10 mouse cellular contexts compared by ENCODE assay signal in the genomic region with DNA sequence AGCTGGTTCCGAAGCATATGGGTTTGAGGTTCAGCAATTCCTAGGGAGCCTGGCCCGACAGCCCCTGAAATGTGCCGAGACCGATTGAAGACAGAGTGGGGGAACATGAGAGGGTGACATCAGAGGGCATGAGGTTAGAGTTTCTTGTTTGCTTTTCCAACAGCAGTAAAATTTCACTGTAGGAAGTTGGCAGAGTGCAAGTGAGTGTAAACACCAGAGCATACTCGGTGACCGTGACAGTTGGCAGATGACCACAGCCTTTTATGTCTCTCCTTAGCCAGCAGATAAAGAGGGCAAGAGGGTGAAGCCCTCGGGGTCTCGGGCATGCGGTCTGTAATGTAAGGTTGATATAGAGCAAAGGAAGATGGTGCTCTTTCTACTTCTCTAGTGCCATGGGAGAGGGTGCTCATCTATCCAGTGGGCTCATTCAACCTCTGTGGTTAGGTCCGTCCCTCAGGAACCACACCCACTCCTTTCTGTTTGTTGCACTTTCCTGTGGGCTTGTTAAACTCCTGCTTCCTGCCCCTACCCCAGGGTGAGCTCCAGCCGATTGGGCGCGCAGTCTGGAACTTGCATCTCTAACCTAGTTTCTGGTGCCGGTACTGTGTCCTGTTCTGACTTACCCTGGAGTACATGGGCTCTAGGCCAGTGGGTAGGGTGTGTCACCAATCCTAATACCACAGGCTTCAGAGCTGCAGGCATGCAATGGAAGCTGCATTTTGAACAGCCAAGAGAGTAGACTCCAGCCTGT. TPM values are rescaled to one million over a fixed set of nuclear protein-coding genes. Genes with fewer than 3 reads are reported as not detected.
DNase-seq lines count a peak whose midpoint lies in the region; ATAC-seq lines count a peak whose summit lies in the region.
"Had no signal": no experiment of that assay in that cellular context is flagged by ENCODE, and none has a peak within 500 bp of the region (broad histone marks: within the 10 kb centered on the region; RNA-seq: fewer than 3 reads in every experiment).

No protein-coding gene starts in this region.

- ATAC-seq in heart, embryonic 13.5 days (ENCODE audit: extremely low read depth, insufficient number of reproducible peaks, low FRiP score, low TSS enrichment), result no peak
- peak; percentile 49 for ATAC-seq in liver, embryonic 13.5 days (ENCODE audit: low read depth)
- ATAC-seq in stomach, embryonic 16.5 days (ENCODE audit: insufficient read depth, low FRiP score), result 0 out of 2 replicates have a peak, but pooled peaks have one; percentile 15

- WGBS in heart, embryonic 13.5 days, result 50% methylated on average over 14 of the region's 14 CpGs
- 52% methylated on average over 14 of the region's 14 CpGs for WGBS in liver, embryonic 13.5 days (ENCODE audit: insufficient replicate concordance)
- 40% methylated on average over 14 of the region's 14 CpGs for WGBS in stomach, embryonic 16.5 days

- peaks cover 43% of the 10 kb centered on the region for H3K4me1 ChIP-seq in heart, embryonic 13.5 days
- peaks cover 95% of the 10 kb centered on the region for H3K4me1 ChIP-seq in liver, embryonic 13.5 days (replicated peaks)
- peaks cover 26% of the 10 kb centered on the region for H3K4me1 ChIP-seq in stomach, embryonic 16.5 days (ENCODE audit: control insufficient read depth, insufficient read depth, low read length)

- H3K9ac ChIP-seq in heart, embryonic 13.5 days, result no peak overlapping the region
- 0 out of 2 replicates have a peak overlapping the region, but pooled peaks have one; percentile 60 for H3K9ac ChIP-seq in liver, embryonic 13.5 days
- no peak overlapping the region for H3K9ac ChIP-seq in stomach, embryonic 16.5 days (ENCODE audit: low read length)
- H3K9ac ChIP-seq: neural tube, embryonic 12.5 days had no signal

- no peaks in the 10 kb centered on the region for H3K9me3 ChIP-seq in heart, embryonic 13.5 days
- H3K9me3 ChIP-seq in liver, embryonic 13.5 days (replicated peaks), result no peaks in the 10 kb centered on the region
- H3K9me3 ChIP-seq in stomach, embryonic 16.5 days (replicated peaks; ENCODE audit: control insufficient read depth, low read length), result no peaks in the 10 kb centered on the region
- H3K9me3 ChIP-seq: limb, embryonic 10.5 days; neural tube, embryonic 12.5 days had no signal

- peak; percentile 30 for DNase-seq in thymus, postnatal 0 days (ENCODE audit: low spot score)
- no peak for DNase-seq in thymus, postnatal 4 days
- no peak for DNase-seq in liver, embryonic 13.5 days
- no peak for DNase-seq in right cerebral cortex, postnatal 25 days
- no peak for DNase-seq in thymus, postnatal 14 days
- DNase-seq in adrenal gland, adult 2 months, result no peak

- no peaks in the 10 kb centered on the region for H3K27me3 ChIP-seq in heart, embryonic 13.5 days (replicated peaks)
- H3K27me3 ChIP-seq in liver, embryonic 13.5 days, result no peaks in the 10 kb centered on the region
- H3K27me3 ChIP-seq in stomach, embryonic 16.5 days (ENCODE audit: control insufficient read depth, insufficient read depth, low read length), result no peaks in the 10 kb centered on the region

- no peak overlapping the region for H3K4me3 ChIP-seq in heart, embryonic 13.5 days
- H3K4me3 ChIP-seq in liver, embryonic 13.5 days (replicated peaks), result no peak overlapping the region
- no peak overlapping the region for H3K4me3 ChIP-seq in stomach, embryonic 16.5 days (replicated peaks; ENCODE audit: low read length)
- H3K4me3 ChIP-seq: limb, embryonic 10.5 days; neural tube, embryonic 12.5 days had no signal

- no peaks in the 10 kb centered on the region for H3K36me3 ChIP-seq in heart, embryonic 13.5 days
- peaks cover 7% of the 10 kb centered on the region; the same call in 1 of the 2 replicates for H3K36me3 ChIP-seq in liver, embryonic 13.5 days
- no peaks in the 10 kb centered on the region for H3K36me3 ChIP-seq in stomach, embryonic 16.5 days (ENCODE audit: control insufficient read depth, insufficient read depth, low read length)
- H3K36me3 ChIP-seq: limb, embryonic 10.5 days; neural tube, embryonic 12.5 days had no signal

- no peak overlapping the region for H3K27ac ChIP-seq in heart, embryonic 13.5 days (replicated peaks)
- peak overlapping the region; percentile 79 for H3K27ac ChIP-seq in liver, embryonic 13.5 days
- no peak overlapping the region; the same call in 1 of the 2 replicates for H3K27ac ChIP-seq in stomach, embryonic 16.5 days (ENCODE audit: low read length)
- H3K27ac ChIP-seq: limb, embryonic 10.5 days; neural tube, embryonic 12.5 days had no signal

- H3K4me2 ChIP-seq in heart, embryonic 13.5 days, result 0 out of 2 replicates have a peak overlapping the region, but pooled peaks have one; percentile 5
- H3K4me2 ChIP-seq in liver, embryonic 13.5 days, result peak overlapping the region; percentile 25
- H3K4me2 ChIP-seq in stomach, embryonic 16.5 days (ENCODE audit: low read depth, low read length), result no peak overlapping the region
- H3K4me2 ChIP-seq: neural tube, embryonic 12.5 days had no signal

RNA-seq across cellular contexts. Expression of a gene that starts 43.1 kb away (rescaled TPM):
- polyA plus RNA-seq in thymus, postnatal 0 days (2015; fragmentation: Nextera tagmentation; extraction: Ambion mirVana), result 22.9 and 25.1 TPM in 2 replicates
- 10.3 and 11.4 TPM in 2 replicates for polyA plus RNA-seq in heart, embryonic 13.5 days (2015; fragmentation: Nextera tagmentation; extraction: Ambion mirVana)
- polyA plus RNA-seq in liver, embryonic 13.5 days (2015; fragmentation: Nextera tagmentation; extraction: Ambion mirVana), result 23.6 and 27.5 TPM in 2 replicates
- polyA plus RNA-seq in stomach, embryonic 16.5 days (2015; fragmentation: Nextera tagmentation; extraction: Ambion mirVana), result 15.7 and 17.4 TPM in 2 replicates
- total RNA-seq in adrenal gland, adult 2 months (2021), result 10 to 100 TPM; 50.2 to 54.5 TPM
- polyA plus RNA-seq in adrenal gland, adult 2 months (2012; rRNA removed), result 23.7 and 33.8 TPM in 2 replicates
